Mouse (Mus musculus) liver, embryonic 14.5 days (tissue): Measurements from ENCODE around the gene Fmn2.

Experiments used
- CTCF ChIP-seq: IDR thresholded peaks from 2 replicates; pipeline ENCODE4 v1.5.1; 2016; ENCODE audit warnings: antibody characterized with exemption, low read depth, control low read depth
- EP300 ChIP-seq: IDR thresholded peaks from 2 replicates; pipeline ENCODE4 v1.6.1; 2016; ENCODE audit warnings: antibody characterized with exemption, low read depth

DNA sequence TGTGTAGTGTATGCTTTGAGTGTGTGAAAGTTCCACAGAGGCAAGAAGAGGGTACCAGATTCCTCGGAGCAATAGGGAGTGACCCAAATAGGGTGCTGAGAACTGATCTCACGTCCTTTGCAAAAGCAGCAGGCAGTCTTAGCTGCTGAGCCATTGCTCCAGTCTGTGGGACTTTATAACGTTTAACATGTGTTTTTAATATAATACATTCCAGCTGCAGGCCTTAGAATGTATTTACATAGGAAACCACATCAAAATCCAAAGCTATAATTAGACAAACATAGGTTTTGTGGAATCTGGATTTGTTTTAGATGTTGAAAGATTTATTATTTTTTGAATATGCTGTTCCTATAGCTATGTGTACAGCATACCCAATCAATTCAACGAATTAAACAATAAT, 115.7 kb downstream of the Fmn2 start:
- TF ChIP-seq CTCF (no peak), EP300 (no peak)
